In the genomic region with DNA sequence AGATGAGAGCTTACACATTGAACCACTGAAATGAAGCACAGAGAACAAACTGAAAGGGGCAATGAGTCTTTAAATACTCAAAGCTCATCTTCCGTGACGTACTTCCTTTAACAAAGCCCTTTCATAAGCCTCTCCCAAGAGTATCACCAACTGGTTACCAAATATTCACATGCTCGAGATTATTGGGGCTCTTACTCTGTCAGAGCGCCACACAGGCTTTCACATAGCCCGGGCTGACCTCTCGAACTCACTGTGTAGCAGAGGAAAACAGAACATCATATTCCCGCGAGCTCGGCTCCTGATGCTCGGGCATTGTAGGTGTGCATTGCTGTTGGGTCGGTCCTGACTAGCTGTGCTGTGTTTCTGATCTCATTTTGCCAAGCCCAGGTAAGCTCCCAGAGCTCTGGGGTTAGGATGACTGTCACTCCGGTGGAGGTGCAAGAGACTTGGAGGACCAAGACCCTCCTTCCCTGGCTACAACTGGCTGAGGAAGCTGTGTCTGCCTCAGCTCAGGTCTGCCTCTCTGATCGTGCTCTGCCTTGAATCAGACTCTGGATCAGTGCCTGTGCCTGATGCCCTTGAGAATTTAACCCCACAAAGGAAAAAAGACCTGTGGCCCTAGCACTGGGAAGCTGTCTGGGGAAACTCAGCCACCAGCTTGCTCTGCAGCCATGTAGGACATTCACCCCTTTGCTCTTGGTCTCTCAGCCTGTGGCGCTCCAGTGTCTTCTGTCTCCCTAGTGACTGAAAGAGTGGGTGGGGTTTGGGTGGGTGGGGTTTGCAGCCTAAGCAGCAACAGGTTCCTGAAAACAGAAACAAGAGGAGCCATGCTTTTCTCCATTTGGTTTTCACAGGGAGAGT, we compare ENCODE assay signal across 1 mouse cellular context.
TF ChIP-seq lines count a peak whose summit lies in the region.

No protein-coding gene starts in this region.

TF ChIP-seq in ES-E14, 5 proteins besides CTCF, POLR2A, EP300 and RAD21:
- TF ChIP-seq MAFK (IDR thresholded peaks at IDR 0.05; ENCODE audit: insufficient read depth, low read depth, low read length) = no peak
- TF ChIP-seq HCFC1 (IDR thresholded peaks at IDR 0.05; ENCODE audit: borderline replicate concordance, insufficient read depth, low read length) = no peak
- TF ChIP-seq ZC3H11A (IDR thresholded peaks at IDR 0.05; ENCODE audit: borderline replicate concordance, low read depth, low read length) = no peak
- no peak for TF ChIP-seq ZNF384 (IDR thresholded peaks at IDR 0.05; ENCODE audit: low read depth, low read length)
- no peak for TF ChIP-seq CHD2 (IDR thresholded peaks at IDR 0.05; ENCODE audit: low read depth, low read length)
